Mouse (Mus musculus): ENCODE measurements at regions not wholly inside any gene's neighbourhood (a gene's known extent, or its start where the extent isn't known, plus 50 kb on each side); places are given as distances from the start of the nearest gene placed in this dataset.

GRCm38 (mm10) chr7:128884015-128884414, 139.3 kb downstream of the Sec23ip start:
- TF ChIP-seq CTCF (IDR thresholded peaks at IDR 0.05; ENCODE audit: insufficient read depth, low read depth, low read length) (no peak), POLR2A (IDR thresholded peaks at IDR 0.05; ENCODE audit: insufficient read depth, low read depth, low read length) (no peak)
